Mouse (Mus musculus) kidney, adult 10 weeks (tissue): ENCODE results near the gene Calr3. TPM values are rescaled to one million over a fixed set of nuclear protein-coding genes. Genes with fewer than 3 reads are reported as not detected.

Source experiments
- polyA plus RNA-seq: library from polyadenylated mRNA; stranded (reverse); fragments of 350-450 nt; fragmentation: Illumina TruSeq; extraction: RNeasy Lipid Tissue Mini Kit (QIAGEN cat#74804); gene quantifications from one replicate; pipeline ENCODE4 v1.2.3, GENCODE M21; 2014; ENCODE audit warnings: low read depth, low replicate concordance

The Calr3 gene
- polyA plus RNA-seq: 2.4 TPM

DNA sequence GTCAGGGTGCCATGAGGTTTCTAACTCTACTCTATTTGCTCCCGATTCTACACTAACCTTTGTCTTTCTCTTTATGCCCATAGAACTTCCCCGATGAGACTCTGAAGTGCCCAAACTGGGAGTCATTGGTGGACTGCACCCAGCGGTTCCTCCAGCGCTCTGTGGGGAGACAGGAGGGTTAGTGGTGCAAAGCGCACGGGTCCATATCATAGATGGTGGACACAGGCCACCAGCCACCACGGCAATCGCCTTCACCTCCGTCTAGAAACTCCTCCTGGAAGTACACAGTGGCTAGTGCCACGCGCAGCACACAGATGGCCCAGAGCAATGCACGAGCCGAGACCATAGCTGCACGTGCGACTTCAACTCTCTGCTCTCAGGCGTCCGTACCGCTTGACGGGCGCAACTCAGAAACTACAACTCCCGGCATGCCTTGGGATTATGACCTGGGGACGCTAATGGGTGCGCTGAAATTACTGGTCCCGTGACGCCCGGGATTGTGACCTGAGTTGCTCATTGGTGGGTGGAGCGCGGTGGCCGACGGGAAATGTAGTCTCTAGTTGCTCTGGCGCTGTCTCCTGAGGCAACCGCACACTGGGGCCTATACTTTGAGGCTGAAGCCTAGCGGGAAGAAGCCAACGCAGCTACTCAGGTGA, at the start of gene Calr3, which contains the start of gene 1700030K09Rik:
Gene Calr3 (minus strand): TSS at position 533 of the 656 bp plus-strand sequence.
Gene 1700030K09Rik (plus strand): TSS at position 543 of the 656 bp plus-strand sequence.

GRCm38 (mm10) chr8:72491680-72492621, 48.3 kb upstream of the Calr3 start, which contains the start of gene Slc35e1:
Gene Slc35e1 (minus strand): TSS chr8:72492614.

GRCm38 (mm10) chr8:72474826-72475546, 31.3 kb upstream of the Calr3 start, which contains the start of gene Cherp:
Gene Cherp (minus strand): TSS chr8:72475226.

GRCm38 (mm10) chr8:72421362-72422335, 22.0 kb downstream of the Calr3 start, which contains the start of gene Eps15l1:
Gene Eps15l1 (minus strand): TSS chr8:72421460.

Other genes starting within 250 kb of the Calr3 start
- gene Cib3, start 231.0 kb downstream of the Calr3 start, polyA plus RNA-seq: not detected
- gene Gm11034, start 230.2 kb downstream of the Calr3 start, polyA plus RNA-seq: not detected
- gene Fam32a, start 224.1 kb downstream of the Calr3 start, polyA plus RNA-seq: 66.1 TPM
- gene Ap1m1, start 203.9 kb downstream of the Calr3 start, polyA plus RNA-seq: 7.8 TPM
- gene Gm10282, start 138.6 kb downstream of the Calr3 start, polyA plus RNA-seq: 1.4 TPM
- 8.0 TPM for gene Klf2, start 124.8 kb downstream of the Calr3 start, polyA plus RNA-seq
- gene Eps15l1, start 22.4 kb downstream of the Calr3 start, polyA plus RNA-seq: 20.1 TPM
- 0.89 TPM for gene 1700030K09Rik, start within 50 bp of the Calr3 start, polyA plus RNA-seq
- 3.9 TPM for gene Cherp, start 31.4 kb upstream of the Calr3 start, polyA plus RNA-seq
- gene Slc35e1, start 48.7 kb upstream of the Calr3 start, polyA plus RNA-seq: 24.7 TPM
- gene Med26, start 104.4 kb upstream of the Calr3 start, polyA plus RNA-seq: 1.0 TPM
- gene Smim7, start 127.2 kb upstream of the Calr3 start, polyA plus RNA-seq: 58.6 TPM
- 2.9 TPM for gene Tmem38a, start 128.2 kb upstream of the Calr3 start, polyA plus RNA-seq
- not detected for gene Nwd1, start 202.8 kb upstream of the Calr3 start, polyA plus RNA-seq